Mouse (Mus musculus) inflammation-experienced regulatory T-cells (primary cell): ENCODE data around the gene Olfr1386. TPM values are rescaled to one million over a fixed set of nuclear protein-coding genes. Genes with fewer than 3 reads are reported as not detected.

ENCODE experiments used
- polyA plus RNA-seq, 2 experiments: library from polyadenylated mRNA; unstranded; fragments of 100-300 nt; shearing (Covaris generic); gene quantifications; one replicate each; pipeline ENCODE4 v1.2.1; 2017

Olfr1386 gene
- under 1 TPM in 1 of 2 experiments, not detected in 1; 0.46 TPM for polyA plus RNA-seq

DNA sequence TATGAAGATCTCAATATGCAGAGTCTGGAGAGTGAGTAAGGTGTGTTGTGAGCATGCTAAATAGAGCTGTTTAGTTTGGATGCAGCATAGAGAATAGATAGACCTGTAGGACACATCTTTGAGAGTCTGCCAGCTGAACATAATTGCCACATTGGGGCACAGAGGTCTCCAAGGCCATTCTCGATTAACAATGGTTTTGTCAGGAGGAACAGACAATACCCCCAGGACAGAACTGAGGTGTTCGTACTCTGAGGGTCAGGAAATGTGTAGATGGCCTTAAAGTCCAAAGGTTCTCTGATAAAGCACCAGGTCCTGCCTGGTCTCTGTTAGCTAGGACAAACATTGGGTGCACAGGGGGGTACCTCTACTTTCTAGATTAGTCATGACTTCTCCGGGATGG, at the start of gene Olfr1386:
Gene Olfr1386 (plus strand): TSS at position 301 of the 400 bp plus-strand sequence.

DNA sequence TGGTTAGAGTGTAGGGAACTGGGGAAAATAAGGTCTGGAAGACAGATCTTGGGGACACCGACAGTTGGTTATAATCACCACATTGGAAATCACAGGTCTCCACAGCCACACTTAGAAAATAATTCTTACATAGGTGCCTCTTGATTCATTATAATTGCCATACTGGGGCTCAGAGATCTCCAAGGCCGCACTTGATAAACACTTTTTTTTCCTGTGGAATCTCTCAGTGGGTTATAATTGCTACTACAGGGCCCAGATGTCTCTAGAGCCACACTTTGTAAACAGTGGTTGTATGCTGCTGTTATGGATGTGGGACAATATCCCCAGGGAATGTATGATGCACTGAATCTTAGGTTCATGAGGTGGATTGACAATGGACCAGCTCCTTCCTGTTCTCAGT, 42.1 kb upstream of the Olfr1386 start, which contains the start of gene Olfr1389:
Gene Olfr1389 (plus strand): TSS at position 301 of the 400 bp plus-strand sequence.

DNA sequence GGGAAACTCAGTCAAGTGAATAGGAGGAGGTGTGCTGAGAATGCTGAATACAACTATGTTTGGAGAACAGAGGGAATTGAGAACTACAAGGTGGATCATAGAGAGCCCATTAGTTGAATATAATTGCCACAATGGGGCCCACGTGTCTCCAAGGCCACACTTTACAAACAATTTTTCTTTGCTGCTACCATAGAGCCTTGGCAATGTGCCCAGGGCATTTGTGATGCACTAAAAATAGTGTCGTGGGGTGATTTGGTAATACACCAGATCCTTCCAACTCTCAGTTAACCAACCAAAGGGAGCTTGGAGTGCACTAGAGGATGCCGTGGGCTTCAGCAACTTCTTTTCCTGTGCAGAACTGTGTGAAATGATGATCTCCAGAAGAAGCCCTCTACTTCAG, 28.4 kb upstream of the Olfr1386 start, which contains the start of gene Olfr1388:
Gene Olfr1388 (plus strand): TSS at position 214 of the 400 bp plus-strand sequence.

DNA sequence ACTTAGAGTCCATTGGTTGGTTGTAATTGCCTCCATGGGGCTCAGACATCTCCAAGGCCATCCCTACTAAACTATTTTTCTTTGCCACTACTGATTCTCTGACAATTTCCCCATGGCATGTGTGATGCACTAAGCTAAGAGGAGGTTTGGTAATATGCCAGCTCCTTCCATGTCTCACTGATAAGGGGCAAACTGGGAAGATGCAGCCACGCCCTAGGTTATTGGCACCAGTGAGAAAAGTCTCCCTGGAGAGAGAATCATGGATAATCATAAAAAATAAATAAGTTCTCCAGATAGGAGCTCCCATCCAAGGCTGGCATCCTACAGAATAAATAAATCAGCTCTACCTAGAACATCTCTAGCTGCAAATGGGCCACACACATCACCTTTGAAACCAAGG, 9.8 kb upstream of the Olfr1386 start, which contains the start of gene Olfr1387:
Gene Olfr1387 (plus strand): TSS at position 301 of the 400 bp plus-strand sequence.

DNA sequence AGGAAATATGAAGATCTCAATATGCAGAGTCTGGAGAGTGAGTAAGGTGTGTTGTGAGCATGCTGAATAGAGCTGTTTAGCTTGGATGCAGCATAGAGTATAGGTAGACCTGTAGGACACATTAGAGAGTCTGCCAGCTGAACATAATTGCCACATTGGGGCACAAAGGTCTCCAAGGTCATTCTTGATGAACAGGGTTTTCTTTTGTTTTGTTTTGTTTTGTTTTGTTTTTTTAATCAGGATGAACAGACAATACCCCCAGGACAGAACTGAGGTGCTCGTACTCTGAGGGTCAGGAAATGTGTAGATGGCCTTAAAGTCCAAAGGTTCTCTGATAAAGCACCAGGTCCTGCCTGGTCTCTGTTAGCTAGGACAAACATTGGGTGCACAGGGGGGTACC, 23.9 kb downstream of the Olfr1386 start, which contains the start of gene Olfr1385:
Gene Olfr1385 (plus strand): TSS at position 301 of the 400 bp plus-strand sequence.

DNA sequence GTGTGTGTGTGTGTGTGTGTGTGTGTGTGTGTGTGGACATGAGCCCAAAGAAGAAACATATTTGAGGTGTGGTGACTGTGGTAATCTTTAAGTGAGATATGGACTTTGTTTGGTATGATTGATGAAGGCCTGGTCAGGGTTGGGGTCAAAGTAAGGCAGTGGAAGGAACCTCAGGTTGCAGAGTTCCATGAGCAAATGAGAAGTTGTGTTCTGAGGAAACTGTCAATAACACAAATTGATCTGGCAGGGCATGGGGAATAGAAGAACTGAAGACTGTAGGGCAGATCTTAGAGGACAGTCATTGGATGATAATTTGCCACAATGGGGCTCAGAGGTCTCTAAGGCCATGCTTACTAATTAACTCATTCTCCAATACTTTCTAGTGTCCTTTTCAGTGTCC, 54.5 kb downstream of the Olfr1386 start, which contains the start of gene Olfr1383:
Gene Olfr1383 (plus strand): TSS at position 301 of the 400 bp plus-strand sequence.

Other genes with a start within 250 kb of the Olfr1386 start
- 100 to 1,000 TPM in 1 of 2 experiments, 10 to 100 TPM in 1; 98.9 to 109 TPM for gene Mgat1, start 220.9 kb upstream of the Olfr1386 start, polyA plus RNA-seq
- not detected for gene Olfr1393, start 186.7 kb upstream of the Olfr1386 start, polyA plus RNA-seq
- gene Olfr1392, start 179.8 kb upstream of the Olfr1386 start, polyA plus RNA-seq: under 1 TPM in 1 of 2 experiments, not detected in 1; 0.71 TPM
- gene Olfr10, start 160.3 kb upstream of the Olfr1386 start, polyA plus RNA-seq: not detected
- not detected for gene Olfr1391, start 142.3 kb upstream of the Olfr1386 start, polyA plus RNA-seq
- gene Olfr1390, start 129.9 kb upstream of the Olfr1386 start, polyA plus RNA-seq: under 1 TPM in 1 of 2 experiments, not detected in 1; 0.61 TPM
- 1 to 10 TPM in 1 of 2 experiments, not detected in 1; 1.2 TPM for gene Olfr1389, start 42.0 kb upstream of the Olfr1386 start, polyA plus RNA-seq
- gene Olfr1388, start 28.4 kb upstream of the Olfr1386 start, polyA plus RNA-seq: under 1 TPM in 1 of 2 experiments, not detected in 1; 0.31 TPM
- under 1 TPM in 1 of 2 experiments, not detected in 1; 0.28 TPM for gene Olfr1387, start 9.7 kb upstream of the Olfr1386 start, polyA plus RNA-seq
- under 1 TPM; 0.12 to 0.84 TPM for gene Olfr1385, start 24.0 kb downstream of the Olfr1386 start, polyA plus RNA-seq
- gene Olfr1384, start 41.7 kb downstream of the Olfr1386 start, polyA plus RNA-seq: under 1 TPM in 1 of 2 experiments, not detected in 1; 0.27 TPM
- not detected for gene Olfr1383, start 54.6 kb downstream of the Olfr1386 start, polyA plus RNA-seq
- gene Olfr1382, start 63.2 kb downstream of the Olfr1386 start, polyA plus RNA-seq: under 1 TPM in 1 of 2 experiments, not detected in 1; 0.09 TPM
- gene Olfr1381, start 78.4 kb downstream of the Olfr1386 start, polyA plus RNA-seq: under 1 TPM in 1 of 2 experiments, not detected in 1; 0.22 TPM
- gene Olfr1380, start 91.8 kb downstream of the Olfr1386 start, polyA plus RNA-seq: under 1 TPM in 1 of 2 experiments, not detected in 1; 0.18 TPM
- under 1 TPM in 1 of 2 experiments, not detected in 1; 0.20 TPM for gene Flt4, start 144.2 kb downstream of the Olfr1386 start, polyA plus RNA-seq
- gene Scgb3a1, start 198.6 kb downstream of the Olfr1386 start, polyA plus RNA-seq: not detected
- 10 to 100 TPM; 63.4 to 75.4 TPM for gene Cnot6, start 247.7 kb downstream of the Olfr1386 start, polyA plus RNA-seq